Mouse (Mus musculus) MEL (cell line): ENCODE results near the gene Prpf8. TPM values are rescaled to one million over a fixed set of nuclear protein-coding genes. Genes with fewer than 3 reads are reported as not detected.

Experiments
- DNase-seq: peaks from one replicate; pipeline ENCODE4 v3.0.0; 2011; ENCODE audit warnings: low read depth, low spot score
- H3K27ac ChIP-seq: 2 replicates; pipeline ENCODE4 v1.5.1; 2012; ENCODE audit warnings: low read depth, mild to moderate bottlenecking, control low read depth, low read length, moderate library complexity; ENCODE audit not compliant: control insufficient read depth
- H3K27me3 ChIP-seq, 2 experiments: fragments of 150-350 bp in 1 of 2; sonication (generic) in 1 of 2; 2 replicates each; pipeline ENCODE4 v1.6.1; 2012; ENCODE audit warnings: low read length in 2 of 2, mild to moderate bottlenecking in 2 of 2, improper control_type of control experiment in 1 of 2, moderate library complexity in 1 of 2; ENCODE audit not compliant: insufficient read depth in 2 of 2, control insufficient read depth in 1 of 2
- H3K36me3 ChIP-seq, 2 experiments: 2 replicates each; pipeline ENCODE4 v1.6.1; 2012 to 2014; ENCODE audit warnings: low read length in 2 of 2, improper control_type of control experiment in 1 of 2, inconsistent platforms in 1 of 2, mild to moderate bottlenecking in 1 of 2; ENCODE audit not compliant: insufficient read depth in 2 of 2, control insufficient read depth in 1 of 2
- H3K4me1 ChIP-seq, 2 experiments: fragments of 150-350 bp in 1 of 2; sonication (generic) in 1 of 2; 2 replicates each; pipeline ENCODE4 v1.6.1; 2012; ENCODE audit warnings: low read length in 2 of 2, improper control_type of control experiment in 1 of 2, mild to moderate bottlenecking in 1 of 2; ENCODE audit not compliant: insufficient read depth in 2 of 2, control insufficient read depth in 1 of 2
- H3K4me3 ChIP-seq, 2 experiments: fragments of 150-350 bp in 1 of 2; sonication (generic) in 1 of 2; 2 replicates each; pipeline ENCODE4 v1.5.1; 2012; ENCODE audit warnings: low read depth in 2 of 2, low read length in 2 of 2, mild to moderate bottlenecking in 2 of 2, moderate library complexity in 2 of 2, control low read depth in 1 of 2, improper control_type of control experiment in 1 of 2; ENCODE audit not compliant: control insufficient read depth in 1 of 2, insufficient read depth in 1 of 2
- H3K79me2 ChIP-seq: 2 replicates; pipeline ENCODE4 v1.6.1; 2012; ENCODE audit warnings: mild to moderate bottlenecking, low read length, moderate library complexity; ENCODE audit not compliant: control insufficient read depth, poor library complexity, insufficient read depth
- H3K9ac ChIP-seq: 2 replicates; pipeline ENCODE4 v1.6.1; 2012; ENCODE audit warnings: low read depth, mild to moderate bottlenecking, control low read depth, low read length, moderate library complexity; ENCODE audit not compliant: control insufficient read depth, poor library complexity, severe bottlenecking
- H3K9me3 ChIP-seq: fragments of 150-350 bp; sonication (generic); replicated peaks from 2 replicates; pipeline ENCODE4 v1.6.1; 2012; ENCODE audit warnings: mild to moderate bottlenecking, low read length, improper control_type of control experiment, moderate library complexity; ENCODE audit not compliant: insufficient read depth
- BHLHE40 ChIP-seq: IDR thresholded peaks from 2 replicates; pipeline ENCODE4 v1.6.1; 2012; ENCODE audit warnings: low read depth, mild to moderate bottlenecking, inconsistent platforms, low read length, improper control_type of control experiment, borderline replicate concordance
- E2F4 ChIP-seq: IDR thresholded peaks from 2 replicates; pipeline ENCODE4 v1.6.1; 2011; ENCODE audit warnings: low read depth, low read length, improper control_type of control experiment, borderline replicate concordance
- EP300 ChIP-seq, 2 experiments: IDR thresholded peaks; 2 replicates each; pipeline ENCODE4 v1.6.1; 2011; ENCODE audit warnings: improper control_type of control experiment in 2 of 2, low read length in 2 of 2, low read depth in 1 of 2, mild to moderate bottlenecking in 1 of 2
- GATA1 ChIP-seq: IDR thresholded peaks from 2 replicates; pipeline ENCODE4 v1.6.1; 2011; ENCODE audit warnings: low read depth, low read length, improper control_type of control experiment
- MAFK ChIP-seq: IDR thresholded peaks from 2 replicates; pipeline ENCODE4 v1.6.1; 2011; ENCODE audit warnings: low read depth, mild to moderate bottlenecking, low read length, improper control_type of control experiment, borderline replicate concordance
- MXI1 ChIP-seq: IDR thresholded peaks from 2 replicates; pipeline ENCODE4 v1.6.1; 2011; ENCODE audit warnings: mild to moderate bottlenecking, low read depth, low read length, improper control_type of control experiment
- MYC ChIP-seq: IDR thresholded peaks from 2 replicates; pipeline ENCODE4 v1.6.1; 2011; ENCODE audit warnings: low read depth, mild to moderate bottlenecking, low read length, improper control_type of control experiment, moderate library complexity
- SIN3A ChIP-seq: IDR thresholded peaks from 2 replicates; pipeline ENCODE4 v1.6.1; 2012; ENCODE audit warnings: low read length, improper control_type of control experiment, inconsistent platforms
- TCF12 ChIP-seq: IDR thresholded peaks from 2 replicates; pipeline ENCODE4 v1.6.1; 2014; ENCODE audit warnings: low read depth, mild to moderate bottlenecking, inconsistent platforms, low read length, improper control_type of control experiment, moderate library complexity
- UBTF ChIP-seq: IDR thresholded peaks from 2 replicates; pipeline ENCODE4 v1.6.1; 2012; ENCODE audit warnings: low read depth, mild to moderate bottlenecking, inconsistent platforms, low read length, improper control_type of control experiment, moderate library complexity, borderline replicate concordance; ENCODE audit not compliant: insufficient read depth
- USF2 ChIP-seq, 2 experiments: IDR thresholded peaks; 2 replicates each; pipeline ENCODE4 v1.6.1; 2011 to 2012; ENCODE audit warnings: improper control_type of control experiment in 2 of 2, low read length in 2 of 2, borderline replicate concordance in 1 of 2, inconsistent platforms in 1 of 2, low read depth in 1 of 2, mild to moderate bottlenecking in 1 of 2; ENCODE audit not compliant: insufficient read depth in 1 of 2
- ZC3H11A ChIP-seq: IDR thresholded peaks from 2 replicates; pipeline ENCODE4 v1.6.1; 2012; ENCODE audit warnings: low read depth, mild to moderate bottlenecking, inconsistent platforms, low read length, improper control_type of control experiment
- ZMIZ1 ChIP-seq: IDR thresholded peaks from 2 replicates; pipeline ENCODE4 v1.6.1; 2012; ENCODE audit warnings: low read depth, mild to moderate bottlenecking, inconsistent platforms, low read length, improper control_type of control experiment, moderate library complexity
- ZNF384 ChIP-seq: IDR thresholded peaks from 2 replicates; pipeline ENCODE4 v1.6.1; 2012; ENCODE audit warnings: low read depth, mild to moderate bottlenecking, inconsistent platforms, low read length, improper control_type of control experiment
- polyA plus RNA-seq, 2 experiments: library from polyadenylated mRNA; stranded (reverse) in 1 of 2; unstranded in 1 of 2; fragments of >175 nt in 1 of 2; fragments of >200 nt in 1 of 2; gene quantifications; 2 replicates each; pipeline versions ENCODE4 v1.2.1 to v1.2.4; 2012; ENCODE audit warnings: low replicate concordance in 2 of 2, low read depth in 1 of 2; ENCODE audit not compliant: insufficient read length in 2 of 2, insufficient read depth in 1 of 2, missing spikeins in 1 of 2
- total RNA-seq: library from RNA; depleted of rRNA; stranded (reverse); fragments of 300-350 nt; gene quantifications from 2 replicates; pipeline ENCODE4 v1.2.3, GENCODE M21; 2012

Prpf8 gene
- total and polyA plus RNA-seq, 3 experiments: 214 to 644 (median 276) TPM

- TF ChIP-seq ZC3H11A: no peak; the same call in 1 of the 2 replicates
- peak; percentile 67; the same call in 1 of the 2 replicates for TF ChIP-seq TCF12
- TF ChIP-seq BHLHE40: no peak
- no peak for TF ChIP-seq GATA1
- TF ChIP-seq, all 39 proteins: peak for 18
Measured at GRCm38 (mm10) chr11:75532340-75533277, 46.0 kb downstream of the Prpf8 start (continued).

GRCm38 (mm10) chr11:75533314-75534015 is 46.8 kb downstream of the Prpf8 start:
- Histone ChIP-seq H3K4me3 (peak overlapping the region; percentile 28 to 33), H3K9ac (peak overlapping the region; percentile 56)
- TF ChIP-seq UBTF (0 out of 2 replicates have a peak, but pooled peaks have one; percentile 50), ZMIZ1 (no peak)
- TF ChIP-seq, all 39 proteins: peak for 1
- H3K4me1 ChIP-seq: peaks cover 5 to 44% of the 10 kb centered on the region in 2 experiments
- peak overlapping the region; percentile 89 for H3K27ac ChIP-seq
- DNase-seq: no peak
- H3K27me3 ChIP-seq: no peaks in the 10 kb centered on the region
- H3K9me3 ChIP-seq: no peaks in the 10 kb centered on the region
- H3K79me2 ChIP-seq: peaks cover 10% of the 10 kb centered on the region
- peaks cover 0 to 31% of the 10 kb centered on the region in 2 experiments; a peak in 2 of 4 replicates for H3K36me3 ChIP-seq

- no peak overlapping the region for H3K4me3 ChIP-seq
- peak overlapping the region; percentile 13; the same call in 1 of the 2 replicates for H3K27ac ChIP-seq
Measured at GRCm38 (mm10) chr11:75534286-75535033, 47.8 kb downstream of the Prpf8 start.

More at GRCm38 (mm10) chr11:75534286-75535033, 47.8 kb downstream of the Prpf8 start:
- 0 out of 2 replicates have a peak overlapping the region, but pooled peaks have one; percentile 6 for H3K9ac ChIP-seq
- DNase-seq: peak; percentile 41
- H3K4me1 ChIP-seq: peaks cover 9 to 52% of the 10 kb centered on the region in 2 experiments
- TF ChIP-seq ZNF384 (peak; percentile 94), EP300 (IDR thresholded peaks at IDR 0.05; ENCODE audit: low read depth in 1 of 2, low read length in 2 of 2) (peak in 1 of 2 experiments; percentile 47; a peak in 1 of 4 replicates), USF2 (IDR thresholded peaks at IDR 0.05; ENCODE audit: borderline replicate concordance in 1 of 2, insufficient read depth in 1 of 2, low read depth in 1 of 2, low read length in 2 of 2) (no peak), MYC (no peak), BHLHE40 (0 out of 2 replicates have a peak, but pooled peaks have one; percentile 2), E2F4 (no peak), GATA1 (0 out of 2 replicates have a peak, but pooled peaks have one; percentile 19), MAFK (no peak), ZC3H11A (no peak), SIN3A (0 out of 2 replicates have a peak, but pooled peaks have one; percentile 17), MXI1 (no peak)
- no peaks in the 10 kb centered on the region for H3K9me3 ChIP-seq
- H3K27me3 ChIP-seq: no peaks in the 10 kb centered on the region
- peaks cover 0 to 39% of the 10 kb centered on the region in 2 experiments; a peak in 2 of 4 replicates for H3K36me3 ChIP-seq
- peaks cover 10% of the 10 kb centered on the region for H3K79me2 ChIP-seq
